Mouse (Mus musculus) midbrain, embryonic 11.5 days (tissue): ENCODE data around the gene Acox3. TPM values are rescaled to one million over a fixed set of nuclear protein-coding genes. Genes with fewer than 3 reads are reported as not detected.
A peak's percentile ranks its signal among the peaks of the same experiment; 100 is the strongest.

Experiments
- ATAC-seq: fragments of 200-750 bp; cut with Nextera tagmentation; 2 replicates; pipeline ENCODE4 v1.8.0; 2017; ENCODE audit warnings: moderate TSS enrichment, moderate library complexity; ENCODE audit not compliant: low FRiP score
- DNase-seq: peaks from one replicate; pipeline ENCODE4 v3.0.0; 2015; ENCODE audit warnings: low spot score; ENCODE audit errors: missing footprints
- H3K27ac ChIP-seq: fragments of 300-500 bp; sonication (generic); 2 replicates; pipeline ENCODE4 v1.5.1; 2014; ENCODE audit warnings: low read depth, low read length
- H3K27me3 ChIP-seq: fragments of 300-500 bp; sonication (generic); 2 replicates; pipeline ENCODE4 v1.6.1; 2014; ENCODE audit warnings: mild to moderate bottlenecking, low read length, moderate library complexity, mixed read lengths; ENCODE audit not compliant: control insufficient read depth, insufficient read depth
- H3K36me3 ChIP-seq: fragments of 300-500 bp; sonication (generic); 2 replicates; pipeline ENCODE4 v1.6.1; 2014; ENCODE audit warnings: mild to moderate bottlenecking, low read length, moderate library complexity, mixed read lengths; ENCODE audit not compliant: control insufficient read depth, insufficient read depth
- H3K4me1 ChIP-seq: fragments of 300-500 bp; sonication (generic); 2 replicates; pipeline ENCODE4 v1.6.1; 2014; ENCODE audit warnings: low read length; ENCODE audit not compliant: control insufficient read depth, insufficient read depth
- H3K4me2 ChIP-seq: fragments of 300-500 bp; sonication (generic); 2 replicates; pipeline ENCODE4 v1.6.1; 2014; ENCODE audit warnings: mild to moderate bottlenecking, moderate library complexity
- H3K4me3 ChIP-seq: fragments of 300-500 bp; sonication (generic); 2 replicates; pipeline ENCODE4 v1.5.1; 2014; ENCODE audit warnings: low read depth, low read length
- H3K9ac ChIP-seq: fragments of 300-500 bp; sonication (generic); 2 replicates; pipeline ENCODE4 v1.6.1; 2014; ENCODE audit warnings: low read length
- H3K9me3 ChIP-seq: fragments of 300-500 bp; sonication (generic); 2 replicates; pipeline ENCODE4 v1.6.1; 2016; ENCODE audit warnings: low read length; ENCODE audit not compliant: control insufficient read depth
- WGBS: fragments of 180-500 bp; shearing (Covaris S2); extraction: QIAGEN DNeasy Blood & Tissue Kit; methylation state at CpG from one replicate; pipeline ENCODE4 v1.1.7; 2014; 5-methylcytosine and 5-hydroxymethylcytosine counted together
- polyA plus RNA-seq: library from polyadenylated mRNA; unstranded; fragments of >200 nt; fragmentation: Nextera tagmentation; extraction: Ambion mirVana; gene quantifications from 2 replicates; pipeline ENCODE4 v1.2.1, GENCODE M21; 2014

Gene Acox3
- polyA plus RNA-seq, 1 experiment from 2014 or later = 14.6 TPM

DNA sequence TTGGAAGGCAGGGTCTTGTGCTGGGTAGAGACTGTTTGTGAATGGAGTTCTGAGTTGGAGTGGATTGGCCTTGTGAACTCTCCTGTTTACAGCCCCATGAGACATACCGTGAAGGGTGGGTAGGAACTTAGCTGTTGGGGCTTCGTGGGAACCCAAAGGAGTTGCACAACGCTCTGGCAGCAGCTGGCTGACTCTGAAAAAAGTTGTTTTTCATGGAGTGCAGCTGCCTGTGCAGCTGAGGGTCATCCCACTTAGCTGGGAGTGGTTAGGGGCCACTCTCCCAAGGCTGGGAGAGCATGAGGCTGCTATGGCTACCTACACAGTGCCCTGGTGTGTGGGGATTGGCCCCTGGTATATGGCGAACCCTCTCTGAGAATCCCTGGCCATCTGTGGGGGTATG is 64.7 kb downstream of the Acox3 start:
- Histone ChIP-seq H3K9me3 (no peaks in the 10 kb centered on the region), H3K27me3 (no peaks in the 10 kb centered on the region), H3K4me3 (no peak overlapping the region), H3K4me2 (no peak overlapping the region), H3K27ac (no peak overlapping the region), H3K4me1 (no peaks in the 10 kb centered on the region), H3K36me3 (no peaks in the 10 kb centered on the region), H3K9ac (no peak overlapping the region)
- DNase-seq (no peak), ATAC-seq (no peak)
- 92% methylated on average over 4 of the region's 4 CpGs for WGBS

DNA sequence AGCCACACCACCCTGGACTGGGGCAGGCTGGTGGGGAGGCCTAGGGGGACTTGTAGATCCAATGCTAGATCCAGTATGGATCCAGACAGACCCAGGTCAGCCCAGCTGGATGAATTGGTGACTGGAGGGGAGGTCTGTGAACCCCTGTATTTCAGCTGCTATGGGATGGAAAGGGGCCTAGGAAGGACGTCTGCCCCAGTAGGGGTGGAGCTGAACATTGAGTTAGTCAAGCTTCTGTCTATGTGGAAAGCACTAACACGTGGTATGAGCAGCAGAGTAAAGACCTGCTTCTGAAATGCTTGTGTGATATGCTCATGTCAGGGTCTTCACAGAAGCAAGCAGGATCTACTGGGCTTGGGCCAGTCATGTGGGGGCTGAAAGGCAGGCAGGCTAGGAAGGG is 65.4 kb downstream of the Acox3 start:
- ATAC-seq (no peak), DNase-seq (no peak)
- H3K4me1 ChIP-seq = no peaks in the 10 kb centered on the region
- no peak overlapping the region for H3K27ac ChIP-seq
- no peaks in the 10 kb centered on the region for H3K36me3 ChIP-seq
- H3K4me2 ChIP-seq = no peak overlapping the region
- 61% methylated on average over 2 of the region's 2 CpGs for WGBS
- H3K9ac ChIP-seq = no peak overlapping the region
- H3K27me3 ChIP-seq = no peaks in the 10 kb centered on the region
- no peak overlapping the region for H3K4me3 ChIP-seq
- no peaks in the 10 kb centered on the region for H3K9me3 ChIP-seq

DNA sequence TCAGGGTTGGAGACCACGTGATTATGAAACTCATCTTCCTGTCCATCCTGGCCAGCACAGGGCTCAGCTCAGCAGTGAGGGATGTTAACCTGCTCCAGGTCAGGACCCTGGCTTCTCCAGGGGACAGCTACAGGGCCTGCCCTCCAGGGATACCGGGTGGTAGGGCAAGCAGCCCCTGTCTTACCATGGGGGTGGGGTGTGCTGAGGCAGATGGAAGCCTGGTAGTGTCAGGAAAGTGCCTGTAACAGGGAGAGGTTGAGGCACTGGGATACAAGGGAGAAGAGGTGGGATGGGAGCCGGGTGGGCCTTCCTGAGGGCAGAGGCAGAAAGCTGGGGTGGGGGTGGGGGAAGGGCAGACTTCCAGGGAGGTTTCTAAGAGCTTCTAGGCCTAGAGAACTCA is 69.5 kb downstream of the Acox3 start:
- Histone ChIP-seq H3K27ac (no peak overlapping the region), H3K27me3 (no peaks in the 10 kb centered on the region), H3K9me3 (no peaks in the 10 kb centered on the region), H3K4me2 (no peak overlapping the region), H3K36me3 (no peaks in the 10 kb centered on the region), H3K4me3 (no peak overlapping the region), H3K9ac (no peak overlapping the region), H3K4me1 (no peaks in the 10 kb centered on the region)
- DNase-seq = no peak
- ATAC-seq = no peak
- 80% methylated on average over 3 of the region's 3 CpGs for WGBS

DNA sequence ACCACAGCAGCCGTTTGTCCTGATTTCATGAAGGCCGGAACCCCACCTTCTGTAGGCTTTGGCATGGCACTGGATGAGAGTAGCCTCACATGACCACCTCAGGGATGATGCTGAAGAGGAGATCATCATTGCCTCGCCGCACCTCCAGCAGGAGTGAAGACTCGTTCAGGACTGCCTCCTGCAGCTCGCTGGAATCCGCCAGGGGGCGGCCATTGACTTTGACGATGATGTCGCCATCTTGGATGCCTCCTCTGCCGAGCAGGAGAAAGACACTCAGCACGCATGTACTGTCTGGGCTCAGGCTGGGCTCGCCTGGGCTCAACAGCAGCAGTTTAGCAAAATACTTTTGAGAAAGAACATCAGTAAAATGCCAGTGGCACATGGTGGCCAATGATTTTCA is 70.0 kb downstream of the Acox3 start:
- no peak overlapping the region for H3K4me2 ChIP-seq
- ATAC-seq = no peak
- no peaks in the 10 kb centered on the region for H3K36me3 ChIP-seq
- no peak overlapping the region for H3K9ac ChIP-seq
- H3K4me3 ChIP-seq = no peak overlapping the region
- peak; percentile 12 for DNase-seq
- H3K27ac ChIP-seq = no peak overlapping the region
- no peaks in the 10 kb centered on the region for H3K27me3 ChIP-seq
- H3K9me3 ChIP-seq = no peaks in the 10 kb centered on the region
- H3K4me1 ChIP-seq = no peaks in the 10 kb centered on the region
- 92% methylated on average over 13 of the region's 13 CpGs for WGBS

DNA sequence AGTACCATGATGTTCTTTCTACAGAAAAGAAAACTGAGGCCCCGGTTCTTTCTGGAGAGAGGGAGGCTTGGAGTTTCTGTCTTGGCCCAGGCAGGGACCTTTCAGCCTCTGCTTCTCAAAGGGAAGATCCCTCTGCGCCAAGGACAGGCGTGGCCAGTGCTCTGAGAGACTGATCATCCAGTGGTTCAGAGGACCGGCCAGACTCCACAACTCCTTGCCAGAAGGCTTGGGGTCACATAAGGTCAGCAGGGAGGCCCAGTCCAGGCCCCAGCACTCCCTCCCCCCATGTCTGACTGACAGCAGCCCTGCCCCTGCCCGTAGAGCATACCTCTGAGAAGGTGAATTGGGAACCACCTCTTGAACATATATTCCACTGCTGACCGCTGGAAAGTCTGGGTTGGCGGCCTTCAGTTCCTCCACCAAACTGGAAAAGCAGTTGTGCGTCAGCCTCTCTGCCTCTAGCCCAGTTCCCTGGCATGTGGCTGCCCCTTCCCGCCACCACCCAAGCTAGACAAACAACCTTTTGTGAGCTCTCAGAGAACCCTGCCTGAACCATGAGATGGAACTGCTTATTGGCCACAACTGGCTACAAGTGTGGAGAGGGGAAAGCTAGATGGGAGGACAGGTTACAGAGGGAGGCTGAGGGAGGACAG is 71.0 kb downstream of the Acox3 start:
- 80% methylated on average over 9 of the region's 9 CpGs for WGBS
- Histone ChIP-seq H3K9ac (no peak overlapping the region), H3K36me3 (no peaks in the 10 kb centered on the region), H3K27ac (no peak overlapping the region), H3K27me3 (no peaks in the 10 kb centered on the region), H3K9me3 (no peaks in the 10 kb centered on the region), H3K4me2 (no peak overlapping the region), H3K4me1 (no peaks in the 10 kb centered on the region), H3K4me3 (no peak overlapping the region)
- DNase-seq (peak; percentile 26), ATAC-seq (no peak)

DNA sequence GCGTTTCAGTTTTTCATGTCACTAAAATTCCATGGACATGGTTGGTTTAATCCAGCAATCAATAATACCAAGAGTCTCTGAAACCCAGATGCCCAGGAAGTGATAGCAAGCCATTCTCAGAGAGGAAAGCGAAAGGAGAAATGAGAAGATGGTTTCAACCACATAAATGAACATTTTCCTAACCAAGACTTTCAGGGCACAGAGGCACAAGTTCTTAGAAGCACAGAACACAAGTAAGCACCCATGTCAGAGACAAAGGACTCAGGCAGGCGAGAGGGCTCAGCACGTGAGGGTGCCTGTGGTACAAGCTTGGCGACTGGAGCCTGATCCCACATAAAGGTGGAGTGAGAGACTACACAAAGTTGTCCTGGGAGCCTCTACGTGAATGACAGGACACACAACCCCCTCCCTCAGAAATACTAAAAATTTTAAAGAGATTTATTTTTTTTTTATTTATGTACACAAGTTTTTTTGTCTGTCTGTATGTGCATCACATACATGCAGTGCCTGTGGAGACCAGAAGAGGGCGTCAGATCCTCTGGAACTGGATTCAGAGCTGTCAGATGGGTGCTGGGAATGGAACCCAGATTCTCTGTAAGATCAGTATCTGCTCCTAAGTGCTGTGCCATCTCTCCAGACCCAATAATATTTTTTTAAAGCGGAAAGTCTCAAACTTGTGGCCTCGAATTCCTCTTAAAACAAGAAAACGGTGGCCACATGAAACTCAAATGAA is 73.1 kb downstream of the Acox3 start:
- no peak overlapping the region for H3K4me3 ChIP-seq
- no peak overlapping the region for H3K27ac ChIP-seq
- no peaks in the 10 kb centered on the region for H3K9me3 ChIP-seq
- no peak for DNase-seq
- no peak overlapping the region for H3K9ac ChIP-seq
- no peaks in the 10 kb centered on the region for H3K4me1 ChIP-seq
- no peaks in the 10 kb centered on the region for H3K36me3 ChIP-seq
- no peak for ATAC-seq
- H3K4me2 ChIP-seq = no peak overlapping the region
- WGBS = 87% methylated on average over 10 of the region's 10 CpGs
- H3K27me3 ChIP-seq = no peaks in the 10 kb centered on the region

DNA sequence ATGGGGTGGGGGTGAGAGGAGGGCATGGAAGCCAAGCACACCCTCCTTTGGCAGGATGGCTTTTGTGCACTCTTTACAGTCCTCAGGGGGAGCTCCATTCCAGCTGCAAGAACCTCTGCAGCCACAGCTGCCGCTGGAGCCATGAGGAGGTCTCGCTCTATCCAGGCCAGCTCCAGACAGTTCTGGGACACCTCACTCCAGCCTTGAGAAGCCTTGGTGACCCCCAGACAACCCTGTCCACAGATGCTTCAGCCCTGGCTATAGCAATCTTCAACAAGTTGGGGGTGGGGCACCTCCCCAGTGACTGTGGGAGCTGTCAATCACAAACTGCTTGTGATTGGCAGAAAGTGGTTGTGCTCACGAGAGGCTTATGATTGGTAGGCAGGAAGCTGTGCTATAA is 76.7 kb downstream of the Acox3 start:
- Histone ChIP-seq H3K4me2 (no peak overlapping the region), H3K36me3 (no peaks in the 10 kb centered on the region), H3K27ac (no peak overlapping the region), H3K4me1 (no peaks in the 10 kb centered on the region), H3K9ac (no peak overlapping the region), H3K4me3 (no peak overlapping the region), H3K9me3 (no peaks in the 10 kb centered on the region), H3K27me3 (no peaks in the 10 kb centered on the region)
- 63% methylated on average over 3 of the region's 3 CpGs for WGBS
- DNase-seq = no peak
- ATAC-seq = no peak

DNA sequence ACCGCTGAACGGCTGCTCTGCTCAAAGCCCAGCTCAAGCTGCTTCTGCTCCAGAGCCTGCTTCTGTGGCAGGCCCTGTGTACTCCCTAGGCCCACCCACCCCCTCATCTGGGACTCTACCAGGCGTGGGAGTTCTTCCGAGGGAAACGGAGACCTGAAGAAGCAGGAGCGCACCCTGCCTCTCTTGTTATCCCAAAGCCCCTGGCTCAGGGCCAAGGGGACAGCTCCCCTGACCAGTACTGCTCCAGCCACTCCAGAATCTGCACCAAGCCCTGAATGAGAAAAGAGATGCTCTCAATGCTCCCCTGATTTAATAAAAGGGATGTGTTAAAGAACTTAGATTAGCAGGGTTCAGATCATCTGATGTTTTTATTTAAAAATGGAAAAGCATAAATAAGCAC is 78.4 kb downstream of the Acox3 start:
- no peak overlapping the region for H3K4me3 ChIP-seq
- H3K9ac ChIP-seq = no peak overlapping the region
- ATAC-seq (no peak), DNase-seq (no peak)
- no peak overlapping the region for H3K27ac ChIP-seq
- no peaks in the 10 kb centered on the region for H3K4me1 ChIP-seq
- no peaks in the 10 kb centered on the region for H3K36me3 ChIP-seq
- no peak overlapping the region for H3K4me2 ChIP-seq
- 82% methylated on average over 6 of the region's 6 CpGs for WGBS
- no peaks in the 10 kb centered on the region for H3K27me3 ChIP-seq
- H3K9me3 ChIP-seq = no peaks in the 10 kb centered on the region

DNA sequence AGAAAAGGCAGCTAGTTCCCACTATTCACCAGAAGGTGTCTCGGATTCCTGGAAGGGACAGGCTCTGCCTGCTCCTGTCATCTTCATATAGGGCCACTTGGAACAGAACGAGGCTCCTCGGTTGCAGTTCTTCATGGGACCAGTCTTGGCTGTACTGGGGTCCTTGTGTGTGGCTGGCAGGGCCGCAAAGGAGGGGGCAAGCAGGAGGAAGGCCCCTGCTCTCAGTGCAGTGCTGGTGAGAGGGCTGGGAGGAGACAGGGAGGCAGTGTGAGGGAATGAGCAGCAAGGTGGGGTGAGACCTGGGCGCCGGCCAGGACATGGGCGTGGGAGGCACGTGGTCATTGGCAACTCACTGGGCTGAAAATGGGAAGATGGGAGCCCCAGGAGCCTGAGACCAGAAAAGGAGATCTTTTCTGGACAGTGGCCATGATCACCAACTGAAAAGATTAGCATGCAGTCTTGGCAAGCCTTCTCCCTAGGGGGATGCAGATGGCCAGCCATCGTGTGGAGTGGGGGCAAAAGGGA is 79.2 kb downstream of the Acox3 start:
- H3K9ac ChIP-seq = no peak overlapping the region
- no peak overlapping the region for H3K4me2 ChIP-seq
- no peak overlapping the region for H3K27ac ChIP-seq
- no peaks in the 10 kb centered on the region for H3K36me3 ChIP-seq
- H3K4me1 ChIP-seq = no peaks in the 10 kb centered on the region
- ATAC-seq = no peak
- no peaks in the 10 kb centered on the region for H3K9me3 ChIP-seq
- WGBS = 89% methylated on average over 9 of the region's 9 CpGs
- no peak for DNase-seq
- H3K27me3 ChIP-seq = no peaks in the 10 kb centered on the region
- no peak overlapping the region for H3K4me3 ChIP-seq
